In genomic region chr10:73059726-73060230, GRCm38 (mm10) we compare ENCODE assay signal across 14 mouse cellular contexts. TPM values are rescaled to one million over a fixed set of nuclear protein-coding genes. Genes with fewer than 3 reads are reported as not detected.
"Had no signal": no experiment of that assay in that cellular context is flagged by ENCODE, and none has a peak within 500 bp of the region (broad histone marks: within the 10 kb centered on the region; RNA-seq: fewer than 3 reads in every experiment).

No protein-coding gene starts in this region.

- DNase-seq: kidney, adult 11 months; kidney, postnatal 14 days; lung, adult 18-20 months; lung, postnatal 4 days; retina, postnatal 1 day; right cerebral cortex, postnatal 4 days; thymus, postnatal 4 days had no signal

- H3K4me2 ChIP-seq: limb, embryonic 12.5 days; midbrain, embryonic 15.5 days; neural tube, embryonic 13.5 days had no signal

- ATAC-seq: lung, postnatal 0 days; midbrain, embryonic 15.5 days had no signal

- H3K4me1 ChIP-seq: limb, embryonic 12.5 days; midbrain, embryonic 10.5 days; midbrain, embryonic 15.5 days; neural tube, embryonic 13.5 days had no signal

- H3K4me3 ChIP-seq: limb, embryonic 12.5 days; midbrain, embryonic 10.5 days; midbrain, embryonic 15.5 days; neural tube, embryonic 13.5 days had no signal

- H3K36me3 ChIP-seq: limb, embryonic 12.5 days; midbrain, embryonic 10.5 days; midbrain, embryonic 15.5 days; neural tube, embryonic 13.5 days had no signal

- H3K27me3 ChIP-seq: limb, embryonic 12.5 days; midbrain, embryonic 15.5 days; neural tube, embryonic 13.5 days had no signal

- H3K27ac ChIP-seq: limb, embryonic 12.5 days; liver, embryonic 14.5 days; midbrain, embryonic 10.5 days; midbrain, embryonic 15.5 days; neural tube, embryonic 13.5 days had no signal

- H3K9me3 ChIP-seq: limb, embryonic 12.5 days; midbrain, embryonic 10.5 days; midbrain, embryonic 15.5 days; neural tube, embryonic 13.5 days had no signal

- H3K9ac ChIP-seq: limb, embryonic 12.5 days; liver, embryonic 14.5 days; midbrain, embryonic 15.5 days; neural tube, embryonic 13.5 days had no signal

RNA-seq across cellular contexts. Expression of gene Pcdh15, which starts 39.4 kb away (rescaled TPM):
- total RNA-seq: megakaryocyte, adult 5-6 weeks had no signal
